Mouse (Mus musculus) gastrocnemius, postnatal 25 days (tissue): ENCODE data around the gene Wnt8b. TPM values are rescaled to one million over a fixed set of nuclear protein-coding genes. Genes with fewer than 3 reads are reported as not detected.

Source experiments
- DNase-seq: peaks from one replicate; pipeline ENCODE4 v3.0.0; 2022
- total RNA-seq, 2 experiments: library from RNA; stranded (reverse); gene quantifications; 1 replicate in 1 of 2; 2 replicates in 1 of 2; pipeline ENCODE4 v1.2.3; 2021

The Wnt8b gene
- total RNA-seq, 2 experiments from 2014 or later, result not detected

- DNase-seq, result peak; percentile 89
Measured at GRCm38 (mm10) chr19:44562652-44563206, 69.5 kb downstream of the Wnt8b start, which contains the start of gene Hif1an. Hif1an (plus strand) TSS chr19:44562850.

Other genes starting within 250 kb of the Wnt8b start
- 10 to 100 TPM; 11.8 to 12.5 TPM for gene Scd2, start 199.8 kb upstream of the Wnt8b start, total RNA-seq
- gene Scd4, start 160.4 kb upstream of the Wnt8b start, total RNA-seq, result under 1 TPM; 0.15 to 0.16 TPM
- 100 to 1,000 TPM in 1 of 2 experiments, 10 to 100 TPM in 1; 16.2 to 171 TPM for gene Scd1, start 85.6 kb upstream of the Wnt8b start, total RNA-seq
- 10 to 100 TPM; 15.5 to 17.5 TPM for gene Sec31b, start 52.4 kb downstream of the Wnt8b start, total RNA-seq
- not detected for gene Gm20538, start 59.4 kb downstream of the Wnt8b start, total RNA-seq
- gene Ndufb8, start 62.0 kb downstream of the Wnt8b start, total RNA-seq, result 1,000 to 10,000 TPM; 1,010 to 1,034 TPM
- 10 to 100 TPM; 86.7 to 94.7 TPM for gene Hif1an, start 69.4 kb downstream of the Wnt8b start, total RNA-seq